Mouse (Mus musculus) intestine, postnatal 0 days (tissue): ENCODE data around the gene Itpripl1. TPM values are rescaled to one million over a fixed set of nuclear protein-coding genes. Genes with fewer than 3 reads are reported as not detected.

Experiments used
- ATAC-seq: fragments of 200-750 bp; cut with Nextera tagmentation; 2 replicates; pipeline ENCODE4 v1.8.0; 2017; ENCODE audit warnings: mild to moderate bottlenecking, moderate TSS enrichment, moderate library complexity
- H3K27ac ChIP-seq: fragments of 300-500 bp; sonication (generic); 2 replicates; pipeline ENCODE4 v1.5.1; 2014; ENCODE audit warnings: mild to moderate bottlenecking, low read depth, low read length, moderate library complexity
- H3K27me3 ChIP-seq: fragments of 300-500 bp; sonication (generic); replicated peaks from 2 replicates; pipeline ENCODE4 v1.6.1; 2014; ENCODE audit warnings: low read length, mixed read lengths; ENCODE audit not compliant: control insufficient read depth, insufficient read depth
- H3K36me3 ChIP-seq: fragments of 300-500 bp; sonication (generic); 2 replicates; pipeline ENCODE4 v1.6.1; 2014; ENCODE audit warnings: mild to moderate bottlenecking, moderate library complexity; ENCODE audit not compliant: control insufficient read depth, insufficient read depth
- H3K4me1 ChIP-seq: fragments of 300-500 bp; sonication (generic); replicated peaks from 2 replicates; pipeline ENCODE4 v1.6.1; 2014; ENCODE audit warnings: antibody characterized with exemption, low read length, mixed read lengths; ENCODE audit not compliant: control insufficient read depth, insufficient read depth
- H3K4me2 ChIP-seq: fragments of 300-500 bp; sonication (generic); replicated peaks from 2 replicates; pipeline ENCODE4 v1.6.1; 2014; ENCODE audit warnings: low read depth, mild to moderate bottlenecking, moderate library complexity
- H3K4me3 ChIP-seq: fragments of 300-500 bp; sonication (generic); 2 replicates; pipeline ENCODE4 v1.5.1; 2014; ENCODE audit warnings: low read depth, low read length
- H3K9ac ChIP-seq: fragments of 300-500 bp; sonication (generic); 2 replicates; pipeline ENCODE4 v1.6.1; 2014; ENCODE audit warnings: mild to moderate bottlenecking, low read depth, low read length
- H3K9me3 ChIP-seq: fragments of 300-500 bp; sonication (generic); 2 replicates; pipeline ENCODE4 v1.6.1; 2016; ENCODE audit warnings: mixed run types; ENCODE audit not compliant: control insufficient read depth
- CTCF ChIP-seq: sonication (generic); IDR thresholded peaks from 2 replicates; pipeline ENCODE4 v1.5.1; 2016; ENCODE audit warnings: low read depth, mild to moderate bottlenecking, control low read depth, antibody characterized with exemption, moderate library complexity
- WGBS: fragments of 180-500 bp; shearing (Covaris S2); extraction: QIAGEN DNeasy Blood & Tissue Kit; methylation state at CpG from one replicate; pipeline ENCODE4 v1.1.7; 2014; 5-methylcytosine and 5-hydroxymethylcytosine counted together
- polyA plus RNA-seq: library from polyadenylated mRNA; unstranded; fragments of >200 nt; fragmentation: Nextera tagmentation; extraction: Ambion mirVana; gene quantifications from 2 replicates; pipeline ENCODE4 v1.2.1, GENCODE M21; 2015

Gene Itpripl1
- polyA plus RNA-seq, 1 experiment from 2014 or later = 21.2 TPM

GRCm38 (mm10) chr2:127142577-127143157, 575 bp downstream of the Itpripl1 start:
- no peak for TF ChIP-seq CTCF
- peak overlapping the region; percentile 77 for H3K4me2 ChIP-seq
- peak overlapping the region; percentile 45 for H3K9ac ChIP-seq
- H3K9me3 ChIP-seq = no peaks in the 10 kb centered on the region
- ATAC-seq = no peak; the same call in 1 of the 2 replicates
- H3K27ac ChIP-seq = no peak overlapping the region
- H3K4me3 ChIP-seq = peak overlapping the region; percentile 51
- H3K36me3 ChIP-seq = peaks cover 10% of the 10 kb centered on the region; the same call in 1 of the 2 replicates
- no peaks in the 10 kb centered on the region for H3K4me1 ChIP-seq
- no peaks in the 10 kb centered on the region for H3K27me3 ChIP-seq
- 10% methylated on average over 6 of the region's 6 CpGs for WGBS

- Histone ChIP-seq H3K4me2 (peak overlapping the region; percentile 77), H3K9ac (0 out of 2 replicates have a peak overlapping the region, but pooled peaks have one; percentile 7), H3K9me3 (no peaks in the 10 kb centered on the region), H3K27ac (no peak overlapping the region), H3K36me3 (peaks cover 10% of the 10 kb centered on the region; the same call in 1 of the 2 replicates), H3K4me3 (peak overlapping the region; percentile 51), H3K27me3 (no peaks in the 10 kb centered on the region), H3K4me1 (0 out of 2 replicates have a peak, but pooled peaks cover 1% of the 10 kb centered on the region)
- 83% methylated on average over 10 of the region's 10 CpGs for WGBS
- no peak for ATAC-seq
- no peak for TF ChIP-seq CTCF
Measured at GRCm38 (mm10) chr2:127142031-127142430, 1.2 kb downstream of the Itpripl1 start.

GRCm38 (mm10) chr2:127140011-127140410, 3.2 kb downstream of the Itpripl1 start:
- Histone ChIP-seq H3K9ac (no peak overlapping the region), H3K9me3 (no peaks in the 10 kb centered on the region), H3K27me3 (no peaks in the 10 kb centered on the region), H3K27ac (no peak overlapping the region), H3K36me3 (peaks cover 10% of the 10 kb centered on the region; the same call in 1 of the 2 replicates), H3K4me2 (no peak overlapping the region), H3K4me3 (no peak overlapping the region), H3K4me1 (0 out of 2 replicates have a peak, but pooled peaks cover 4% of the 10 kb centered on the region)
- 95% methylated on average over 7 of the region's 7 CpGs for WGBS
- no peak for ATAC-seq
- TF ChIP-seq CTCF = no peak

GRCm38 (mm10) chr2:127139605-127140004, 3.6 kb downstream of the Itpripl1 start:
- Histone ChIP-seq H3K4me1 (0 out of 2 replicates have a peak, but pooled peaks cover 4% of the 10 kb centered on the region), H3K27ac (no peak overlapping the region), H3K27me3 (no peaks in the 10 kb centered on the region), H3K9ac (no peak overlapping the region), H3K9me3 (no peaks in the 10 kb centered on the region), H3K36me3 (peaks cover 10% of the 10 kb centered on the region; the same call in 1 of the 2 replicates), H3K4me3 (no peak overlapping the region), H3K4me2 (no peak overlapping the region)
- TF ChIP-seq CTCF = peak; percentile 43
- no peak for ATAC-seq
- 100% methylated on average over 1 of the region's 1 CpGs for WGBS

- 0 out of 2 replicates have a peak, but pooled peaks cover 4% of the 10 kb centered on the region for H3K4me1 ChIP-seq
- H3K4me2 ChIP-seq = no peak overlapping the region
- ATAC-seq = no peak
- 89% methylated on average over 8 of the region's 8 CpGs for WGBS
- no peak for TF ChIP-seq CTCF
- no peaks in the 10 kb centered on the region for H3K9me3 ChIP-seq
- no peak overlapping the region for H3K9ac ChIP-seq
- H3K27me3 ChIP-seq = no peaks in the 10 kb centered on the region
- no peak overlapping the region for H3K27ac ChIP-seq
- H3K36me3 ChIP-seq = peaks cover 10% of the 10 kb centered on the region; the same call in 1 of the 2 replicates
- H3K4me3 ChIP-seq = no peak overlapping the region
Measured at GRCm38 (mm10) chr2:127139094-127139493, 4.1 kb downstream of the Itpripl1 start.

- Histone ChIP-seq H3K4me3 (no peak overlapping the region), H3K27me3 (no peaks in the 10 kb centered on the region), H3K4me1 (0 out of 2 replicates have a peak, but pooled peaks cover 4% of the 10 kb centered on the region), H3K9me3 (no peaks in the 10 kb centered on the region), H3K36me3 (peaks cover 10% of the 10 kb centered on the region; the same call in 1 of the 2 replicates), H3K27ac (no peak overlapping the region), H3K9ac (no peak overlapping the region), H3K4me2 (no peak overlapping the region)
- 74% methylated on average over 4 of the region's 4 CpGs for whole genome bisulfite sequencing
- ATAC-seq = no peak
- TF ChIP-seq CTCF = no peak
Measured at GRCm38 (mm10) chr2:127138449-127138848, 4.8 kb downstream of the Itpripl1 start.
